Mouse (Mus musculus): ENCODE data around the gene Mvb12b.

DNA sequence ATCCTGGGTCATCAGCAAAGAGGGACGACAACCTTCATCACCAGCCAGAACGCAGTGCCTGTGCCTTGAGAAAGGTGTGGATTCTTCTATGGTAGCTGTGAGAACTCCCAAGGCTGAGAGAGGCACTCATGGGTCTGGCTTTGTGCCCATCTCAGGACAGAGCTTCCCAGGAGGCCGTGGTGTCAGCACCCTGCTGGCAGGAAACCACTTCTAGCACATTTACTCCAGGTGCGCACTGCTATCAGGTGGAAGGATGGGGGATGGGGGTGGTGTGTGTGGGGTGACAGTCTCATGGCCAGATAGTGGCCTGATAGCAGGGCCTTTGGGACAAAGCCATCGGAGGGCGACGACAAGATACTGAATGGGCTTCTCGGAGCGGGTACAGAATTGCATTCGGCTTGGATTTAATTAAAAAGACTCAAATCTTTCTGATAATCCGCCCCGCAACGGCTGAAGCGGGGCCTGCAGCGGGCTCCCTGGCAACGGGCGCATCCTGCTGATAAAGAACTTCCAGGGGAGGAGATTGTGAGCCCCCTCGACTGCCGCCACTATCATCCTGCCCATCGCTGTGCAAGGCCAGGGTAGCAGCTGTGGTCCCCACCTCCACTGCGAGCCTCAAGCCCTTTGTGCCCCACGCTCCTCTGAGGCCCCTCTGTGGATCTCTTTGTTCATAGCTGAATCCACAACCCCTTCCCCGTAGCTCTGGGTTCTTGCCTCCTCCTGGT, 198.4 kb downstream of the Mvb12b start:
- TF ChIP-seq CTCF (IDR thresholded peaks at IDR 0.05; ENCODE audit: insufficient read depth, low read length) (no peak), POLR2A (IDR thresholded peaks at IDR 0.05; ENCODE audit: borderline replicate concordance, extremely low read depth, low read depth, low read length) (no peak)
